Mouse (Mus musculus) midbrain, embryonic 12.5 days (tissue): ENCODE measurements around the gene Aph1b. TPM values are rescaled to one million over a fixed set of nuclear protein-coding genes. Genes with fewer than 3 reads are reported as not detected.
"Not testable (repeated sequence)": the region's sequence is repeated elsewhere in the genome, so short reads cannot be mapped to it uniquely, and the experiment has no call there.

ENCODE experiments used
- ATAC-seq: fragments of 200-750 bp; cut with Nextera tagmentation; 2 replicates; pipeline ENCODE4 v1.8.0; 2017; ENCODE audit warnings: low read depth, moderate TSS enrichment, moderate library complexity; ENCODE audit not compliant: low FRiP score
- H3K27ac ChIP-seq: fragments of 300-500 bp; sonication (generic); replicated peaks from 2 replicates; pipeline ENCODE4 v1.5.1; 2016; ENCODE audit warnings: mild to moderate bottlenecking
- H3K27me3 ChIP-seq: fragments of 300-500 bp; sonication (generic); 2 replicates; pipeline ENCODE4 v1.6.1; 2016; ENCODE audit warnings: mild to moderate bottlenecking
- H3K36me3 ChIP-seq: fragments of 300-500 bp; sonication (generic); 2 replicates; pipeline ENCODE4 v1.6.1; 2016
- H3K4me1 ChIP-seq: fragments of 300-500 bp; sonication (generic); 2 replicates; pipeline ENCODE4 v1.6.1; 2016
- H3K4me2 ChIP-seq: fragments of 300-500 bp; sonication (generic); replicated peaks from 2 replicates; pipeline ENCODE4 v1.6.1; 2016; ENCODE audit warnings: mild to moderate bottlenecking, moderate library complexity
- H3K4me3 ChIP-seq: fragments of 300-500 bp; sonication (generic); 2 replicates; pipeline ENCODE4 v1.5.1; 2016; ENCODE audit warnings: mild to moderate bottlenecking
- H3K9ac ChIP-seq: fragments of 300-500 bp; sonication (generic); replicated peaks from 2 replicates; pipeline ENCODE4 v1.6.1; 2016; ENCODE audit warnings: mild to moderate bottlenecking, moderate library complexity
- H3K9me3 ChIP-seq: fragments of 300-500 bp; sonication (generic); 2 replicates; pipeline ENCODE4 v1.6.1; 2016; ENCODE audit warnings: mild to moderate bottlenecking
- WGBS: fragments of 180-500 bp; shearing (Covaris S2); methylation state at CpG from one replicate; pipeline ENCODE4 v1.1.7; 2016; 5-methylcytosine and 5-hydroxymethylcytosine counted together
- polyA plus RNA-seq: library from polyadenylated mRNA; unstranded; fragments of >200 nt; fragmentation: Nextera tagmentation; extraction: Ambion mirVana; gene quantifications from 2 replicates; pipeline ENCODE4 v1.2.1, GENCODE M21; 2016

Gene Aph1b
- 19.5 and 19.8 TPM in 2 replicates for polyA plus RNA-seq

DNA sequence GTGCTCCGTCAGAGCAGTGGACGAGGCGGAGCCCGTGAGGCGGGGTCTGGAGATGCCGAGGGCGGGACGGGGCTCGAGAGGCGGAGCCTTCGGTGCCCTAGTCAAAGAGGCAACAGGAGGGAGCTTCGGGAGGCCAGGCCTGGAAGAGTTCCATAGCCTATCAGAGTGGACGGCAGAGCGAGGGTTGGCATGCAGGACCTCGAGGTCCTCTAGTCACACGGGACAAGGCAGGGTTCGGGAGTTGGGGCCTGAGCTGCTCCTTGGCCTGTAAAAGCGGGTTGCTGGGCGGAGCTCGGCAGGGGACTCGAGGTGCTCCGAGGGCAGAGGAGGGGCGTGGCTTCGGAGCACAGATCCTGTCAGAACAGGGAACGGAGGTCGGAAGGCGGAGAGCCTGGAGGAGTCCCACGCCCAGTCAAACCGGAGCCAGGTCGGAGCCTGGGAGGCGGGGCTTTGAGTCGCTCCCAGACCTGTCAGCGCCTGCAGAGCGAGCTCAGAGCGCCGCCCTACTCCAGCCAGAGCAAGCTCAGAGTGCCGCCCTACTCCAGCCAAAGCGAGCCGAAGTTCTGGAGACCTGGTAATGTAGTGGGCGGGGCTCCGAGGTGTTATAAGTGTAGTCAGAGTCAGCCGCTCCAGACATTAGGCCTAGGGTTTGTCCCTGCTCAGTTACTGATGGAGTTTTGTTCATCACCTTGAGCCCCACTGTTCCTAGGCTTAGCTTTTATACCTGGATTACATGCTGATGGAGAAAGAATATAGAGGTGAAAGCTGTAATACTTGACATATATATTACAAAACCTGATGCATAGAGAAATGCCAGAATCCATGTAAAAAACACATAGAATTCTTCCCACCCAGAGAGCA lies at the start of gene Aph1b:
Aph1b (minus strand) TSS at position 27 of the 861 bp plus-strand sequence.
- Histone ChIP-seq H3K27me3 (no peaks in the 10 kb centered on the region), H3K4me3 (peak within 1 kb of the TSS; percentile 66), H3K4me1 (peaks cover 6% of the 10 kb centered on the region), H3K27ac (peak within 1 kb of the TSS; percentile 87), H3K4me2 (peak within 1 kb of the TSS; percentile 76), H3K9ac (peak within 1 kb of the TSS; percentile 78), H3K36me3 (no peaks in the 10 kb centered on the region), H3K9me3 (no peaks in the 10 kb centered on the region)
- peak; percentile 99 for ATAC-seq
- under 1% methylated on average over 42 of the region's 42 CpGs for WGBS

DNA sequence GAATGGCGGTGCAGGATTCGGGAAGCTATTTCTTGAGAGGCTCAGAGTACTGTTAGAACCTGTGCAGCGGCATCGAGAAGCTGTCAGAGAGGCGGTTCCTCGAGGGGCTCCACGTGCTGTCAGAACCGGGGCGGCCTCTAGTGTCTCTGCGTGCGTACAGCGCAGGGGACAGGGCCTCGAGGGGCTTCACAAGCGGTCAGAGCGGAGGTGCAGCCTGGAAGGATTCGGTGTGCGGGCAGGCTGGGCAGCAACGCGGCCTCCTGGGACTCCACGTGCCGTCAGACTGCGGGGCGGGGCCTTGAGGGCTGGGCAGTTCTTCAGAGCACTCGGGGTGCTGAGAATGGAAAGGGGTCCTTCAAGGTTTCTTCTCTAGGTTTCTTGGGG lies 39.8 kb upstream of the Aph1b start:
- H3K27me3 ChIP-seq, result peaks cover 29% of the 10 kb centered on the region
- ATAC-seq, result peak; percentile 85
- H3K4me3 ChIP-seq, result peak overlapping the region; percentile 60
- under 1% methylated on average over 24 of the region's 24 CpGs for WGBS
- H3K9ac ChIP-seq, result peak overlapping the region; percentile 43
- peaks cover 11% of the 10 kb centered on the region for H3K4me1 ChIP-seq
- H3K27ac ChIP-seq, result no peak overlapping the region
- H3K9me3 ChIP-seq, result no peaks in the 10 kb centered on the region
- H3K36me3 ChIP-seq, result no peaks in the 10 kb centered on the region
- peak overlapping the region; percentile 92 for H3K4me2 ChIP-seq

DNA sequence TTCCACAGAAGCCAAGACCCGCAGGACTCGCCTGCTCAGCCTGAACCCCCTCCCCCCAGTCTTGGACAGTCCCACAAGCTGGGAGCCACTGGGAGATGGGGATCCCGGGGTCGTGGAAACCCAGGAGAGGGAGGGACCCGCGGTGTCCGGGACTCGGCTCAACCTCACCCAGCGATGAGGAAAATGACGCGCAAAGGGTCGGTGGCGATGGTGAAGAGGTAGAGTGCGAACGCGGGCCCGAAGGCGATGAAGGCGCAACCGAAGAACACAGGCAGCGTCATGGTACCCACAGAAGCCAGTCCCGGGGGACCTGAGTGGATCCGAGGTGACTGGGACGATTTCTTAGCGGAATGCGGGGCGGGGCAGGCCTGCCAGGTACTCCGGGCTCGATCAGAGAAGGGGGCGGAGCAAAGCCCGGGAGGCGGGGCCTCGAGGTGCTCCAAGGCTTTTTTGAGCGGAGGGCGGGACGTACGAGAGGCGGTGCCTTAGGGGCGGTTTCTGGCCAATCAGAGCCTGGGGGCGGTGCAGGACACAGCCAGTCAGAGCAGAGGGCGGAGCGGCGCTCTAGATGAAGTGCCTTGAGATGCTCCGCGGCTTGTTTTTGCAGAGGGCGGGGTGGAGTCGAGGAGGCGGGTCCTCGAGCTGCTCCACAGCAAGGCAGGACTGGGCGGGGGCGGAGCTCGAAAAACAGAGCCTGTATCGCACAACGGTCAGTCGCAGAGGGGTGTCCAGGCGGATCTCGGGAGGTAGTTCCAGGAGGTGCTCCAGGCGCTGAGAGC lies 39.2 kb upstream of the Aph1b start, which contains the start of gene Aph1c:
Aph1c (minus strand) TSS at position 409 of the 779 bp plus-strand sequence.
- Histone ChIP-seq H3K9ac (peak within 1 kb of the TSS; percentile 43), H3K4me3 (peak within 1 kb of the TSS; percentile 60), H3K27me3 (peaks cover 29% of the 10 kb centered on the region), H3K4me2 (peak within 1 kb of the TSS; percentile 92), H3K36me3 (no peaks in the 10 kb centered on the region), H3K9me3 (no peaks in the 10 kb centered on the region), H3K27ac (no peak within 1 kb of the TSS), H3K4me1 (peaks cover 11% of the 10 kb centered on the region)
- ATAC-seq, result peak; percentile 100
- under 1% methylated on average over 58 of the region's 58 CpGs for WGBS

DNA sequence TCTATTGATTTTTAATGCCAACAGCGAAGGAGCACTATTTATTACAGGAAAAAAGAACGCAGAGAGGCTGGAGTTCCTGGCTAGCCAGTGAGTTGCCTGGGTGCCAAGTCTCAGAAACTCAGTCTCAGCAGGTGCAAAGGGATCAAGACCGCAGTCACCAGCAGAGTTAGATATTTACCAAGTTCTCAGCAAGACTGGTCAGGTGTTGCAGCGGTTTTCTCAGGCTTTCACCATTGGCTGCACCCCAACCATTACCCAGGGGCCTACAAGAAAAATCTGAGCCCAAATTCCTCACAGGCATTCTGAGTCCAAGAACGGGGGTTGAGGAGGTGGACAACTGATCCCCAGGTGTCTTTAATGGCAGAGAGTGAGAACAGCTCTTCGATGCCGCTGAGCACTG lies 38.6 kb upstream of the Aph1b start:
- Histone ChIP-seq H3K36me3 (no peaks in the 10 kb centered on the region), H3K4me3 (peak overlapping the region; percentile 60), H3K4me1 (peaks cover 11% of the 10 kb centered on the region), H3K9ac (peak overlapping the region; percentile 42; the same call in 1 of the 2 replicates), H3K9me3 (no peaks in the 10 kb centered on the region), H3K27ac (no peak overlapping the region), H3K27me3 (peaks cover 29% of the 10 kb centered on the region), H3K4me2 (peak overlapping the region; percentile 92)
- WGBS, result 18% methylated on average over 7 of the region's 7 CpGs
- no peak for ATAC-seq

DNA sequence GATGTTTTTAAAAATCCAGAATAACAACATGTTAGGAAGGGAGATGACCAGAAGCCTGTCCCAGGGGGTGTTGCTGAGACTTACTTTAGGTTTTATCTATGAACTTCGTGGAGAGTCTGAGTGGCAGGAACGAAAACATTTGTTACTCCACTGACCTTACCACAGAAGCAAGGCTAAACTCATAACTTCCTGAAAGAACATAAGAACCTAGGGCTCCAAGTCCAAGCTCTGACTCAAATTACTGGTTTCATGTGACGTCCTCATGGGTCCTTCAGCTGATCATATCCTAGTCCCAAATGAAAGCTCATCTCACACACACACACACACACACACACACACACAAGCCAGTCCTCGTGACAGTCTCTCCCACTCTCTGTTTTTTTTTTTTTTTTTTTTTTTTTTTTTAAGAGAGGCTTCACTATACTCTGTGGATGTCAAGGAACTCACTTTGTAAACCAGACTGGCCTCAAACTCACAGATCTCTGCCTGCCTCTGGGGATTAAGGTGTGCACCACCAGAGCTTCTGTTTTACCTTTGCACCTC lies 37.1 kb upstream of the Aph1b start:
- Histone ChIP-seq H3K36me3 (no peaks in the 10 kb centered on the region), H3K27me3 (peaks cover 29% of the 10 kb centered on the region), H3K9ac (no peak overlapping the region), H3K4me2 (no peak overlapping the region), H3K4me1 (peaks cover 11% of the 10 kb centered on the region), H3K4me3 (no peak overlapping the region), H3K27ac (no peak overlapping the region), H3K9me3 (no peaks in the 10 kb centered on the region)
- 78% methylated on average over 3 of the region's 4 CpGs for WGBS
- ATAC-seq, result no peak

- no peak overlapping the region for H3K4me2 ChIP-seq
- no peaks in the 10 kb centered on the region for H3K9me3 ChIP-seq
- no peak for ATAC-seq
- no peak overlapping the region for H3K9ac ChIP-seq
- no peak overlapping the region for H3K27ac ChIP-seq
- H3K4me3 ChIP-seq, result no peak overlapping the region
- H3K36me3 ChIP-seq, result no peaks in the 10 kb centered on the region
- no peaks in the 10 kb centered on the region for H3K27me3 ChIP-seq
- H3K4me1 ChIP-seq, result no peaks in the 10 kb centered on the region
- 51% methylated on average over 1 of the region's 1 CpGs for WGBS
These were observed 30.7 kb upstream of the Aph1b start for GRCm38 (mm10) chr9:66825990-66826389.

DNA sequence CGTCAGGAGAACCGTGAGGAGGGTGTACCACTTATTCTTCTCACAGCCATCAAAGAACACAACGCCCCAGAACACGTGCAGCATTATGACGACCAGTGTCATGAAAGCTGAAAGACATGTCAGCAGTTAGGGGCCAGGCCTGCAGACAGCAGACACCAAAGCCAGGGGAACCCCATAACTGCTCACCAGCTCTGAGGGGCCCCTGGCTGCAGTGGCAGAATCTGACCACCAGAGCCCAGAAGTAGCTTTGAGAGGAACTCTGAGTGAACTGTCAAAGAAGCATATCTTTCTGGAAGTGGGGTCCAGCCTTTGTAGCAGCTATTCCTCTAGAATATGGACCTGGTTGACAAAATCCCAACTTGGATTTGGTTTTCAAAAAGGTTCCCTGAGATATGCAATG lies 27.0 kb upstream of the Aph1b start:
- not testable (repeated sequence) for H3K4me3 ChIP-seq, H3K36me3 ChIP-seq, H3K27ac ChIP-seq, H3K27me3 ChIP-seq, H3K4me2 ChIP-seq, H3K4me1 ChIP-seq, H3K9ac ChIP-seq, H3K9me3 ChIP-seq, ATAC-seq
- WGBS, result 100% methylated on average over 1 of the region's 5 CpGs

DNA sequence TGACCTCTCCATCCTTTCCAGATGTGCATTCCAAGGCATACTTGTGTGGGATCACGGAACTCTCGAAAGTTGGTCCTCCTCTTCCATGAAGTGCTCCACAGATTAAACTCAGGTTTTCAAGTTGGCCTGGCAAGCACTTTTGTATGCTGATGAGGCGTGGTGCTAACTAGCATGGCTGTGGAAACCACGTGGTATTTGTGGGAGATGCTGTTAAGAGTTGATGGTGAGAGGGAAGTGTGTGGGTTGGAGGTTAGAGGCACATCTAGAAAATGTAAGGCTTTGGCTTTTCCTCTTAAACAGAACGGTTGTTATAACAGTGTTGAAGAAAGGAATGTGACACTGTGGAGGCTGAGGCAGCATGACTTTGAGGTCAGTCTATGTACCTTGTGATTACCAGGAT lies 25.7 kb upstream of the Aph1b start:
- H3K4me2 ChIP-seq, result no peak overlapping the region
- H3K9me3 ChIP-seq, result no peaks in the 10 kb centered on the region
- H3K36me3 ChIP-seq, result no peaks in the 10 kb centered on the region
- ATAC-seq, result no peak
- H3K9ac ChIP-seq, result no peak overlapping the region
- H3K27ac ChIP-seq, result no peak overlapping the region
- no peak overlapping the region for H3K4me3 ChIP-seq
- no peaks in the 10 kb centered on the region for H3K4me1 ChIP-seq
- 76% methylated on average over 5 of the region's 5 CpGs for WGBS
- no peaks in the 10 kb centered on the region for H3K27me3 ChIP-seq

- no peak overlapping the region for H3K4me2 ChIP-seq
- H3K9ac ChIP-seq, result no peak overlapping the region
- H3K9me3 ChIP-seq, result no peaks in the 10 kb centered on the region
- no peak for ATAC-seq
- no peak overlapping the region for H3K27ac ChIP-seq
- peaks cover 8% of the 10 kb centered on the region for H3K4me1 ChIP-seq
- 12% methylated on average over 2 of the region's 2 CpGs for WGBS
- no peak overlapping the region for H3K4me3 ChIP-seq
- H3K36me3 ChIP-seq, result no peaks in the 10 kb centered on the region
- no peaks in the 10 kb centered on the region for H3K27me3 ChIP-seq
These were observed 18.1 kb upstream of the Aph1b start for GRCm38 (mm10) chr9:66813392-66813791.

DNA sequence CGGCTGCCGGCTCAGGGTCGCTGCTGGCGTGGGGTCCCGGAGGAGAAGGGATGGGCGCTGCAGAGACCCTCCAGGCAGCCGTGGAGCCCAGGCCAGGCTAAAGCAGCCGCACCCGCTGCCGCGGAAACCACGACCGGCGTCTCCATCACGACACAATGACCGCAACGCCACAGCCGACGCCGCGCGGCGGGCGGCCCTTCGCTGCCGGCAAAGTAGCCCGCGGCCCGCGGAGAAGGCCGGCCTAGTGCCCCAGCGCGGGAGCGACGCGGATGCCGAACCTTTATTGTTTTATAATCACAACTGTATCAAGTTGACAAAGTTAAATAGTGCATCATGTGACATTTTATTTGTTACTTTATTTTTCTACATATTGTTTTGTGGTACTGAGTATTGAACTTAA lies 10.7 kb upstream of the Aph1b start:
- peaks cover 35% of the 10 kb centered on the region for H3K27me3 ChIP-seq
- not testable (repeated sequence) for ATAC-seq, H3K27ac ChIP-seq, H3K9me3 ChIP-seq, H3K4me1 ChIP-seq, H3K36me3 ChIP-seq
- H3K9ac ChIP-seq, result 0 out of 2 replicates have a peak overlapping the region, but pooled peaks have one; percentile 37
- H3K4me2 ChIP-seq, result peak overlapping the region; percentile 50
- WGBS, result under 1% methylated on average over 30 of the region's 37 CpGs
- peak overlapping the region; percentile 34 for H3K4me3 ChIP-seq

DNA sequence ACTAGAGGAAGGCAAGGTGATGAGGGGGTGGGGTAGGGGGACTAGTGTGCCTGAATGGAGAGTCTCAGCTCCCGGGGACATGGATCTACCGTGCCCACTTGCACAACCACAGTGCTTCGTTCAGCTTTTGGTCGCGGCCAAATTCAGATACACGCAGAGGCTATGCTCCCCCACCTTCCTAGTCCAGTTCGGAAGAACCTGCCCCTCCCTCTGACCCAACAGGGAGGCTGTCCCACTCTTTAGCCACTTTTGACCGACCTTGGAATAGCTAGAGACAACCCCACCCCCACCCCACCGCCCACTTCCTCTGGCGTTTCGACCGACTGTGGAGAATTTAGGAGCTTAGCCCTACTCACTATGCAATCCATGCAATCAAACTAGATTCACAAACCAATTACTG lies 6.7 kb upstream of the Aph1b start:
- Histone ChIP-seq H3K4me1 (no peaks in the 10 kb centered on the region), H3K9me3 (no peaks in the 10 kb centered on the region), H3K9ac (no peak overlapping the region), H3K4me2 (no peak overlapping the region), H3K36me3 (no peaks in the 10 kb centered on the region), H3K4me3 (no peak overlapping the region), H3K27me3 (peaks cover 32% of the 10 kb centered on the region), H3K27ac (no peak overlapping the region)
- no peak for ATAC-seq
- WGBS, result 65% methylated on average over 12 of the region's 12 CpGs

DNA sequence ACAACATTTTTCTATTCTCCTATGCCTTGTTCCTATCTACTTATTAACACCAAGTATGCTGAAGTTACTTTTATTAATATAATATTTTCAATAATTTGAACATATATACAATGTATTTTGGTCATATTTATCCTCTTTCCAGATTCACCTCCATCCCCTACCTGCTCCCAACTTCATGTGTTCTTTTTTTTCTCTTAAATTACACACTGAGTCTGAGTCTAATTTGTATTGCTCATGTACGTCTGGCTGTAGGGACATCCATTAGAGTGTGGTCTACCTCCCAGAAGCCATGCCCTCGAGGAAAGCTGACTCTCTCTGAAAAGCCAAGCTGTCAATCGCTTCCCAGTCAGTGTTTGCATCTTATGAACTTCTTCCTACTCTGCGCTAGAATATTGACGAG lies 1.4 kb upstream of the Aph1b start, which contains the start of gene Gm10647:
Gm10647 (plus strand) TSS at position 301 of the 400 bp plus-strand sequence.
- peak within 1 kb of the TSS; percentile 87 for H3K27ac ChIP-seq
- H3K4me1 ChIP-seq, result peaks cover 6% of the 10 kb centered on the region
- peak within 1 kb of the TSS; percentile 66 for H3K4me3 ChIP-seq
- H3K36me3 ChIP-seq, result no peaks in the 10 kb centered on the region
- H3K4me2 ChIP-seq, result peak within 1 kb of the TSS; percentile 76
- peaks cover 4% of the 10 kb centered on the region; the same call in 1 of the 2 replicates for H3K27me3 ChIP-seq
- WGBS, result 79% methylated on average over 5 of the region's 5 CpGs
- ATAC-seq, result no peak
- H3K9ac ChIP-seq, result peak within 1 kb of the TSS; percentile 78
- no peaks in the 10 kb centered on the region for H3K9me3 ChIP-seq
